Mouse (Mus musculus) intestine, embryonic 14.5 days (tissue): ENCODE measurements around the gene Mepce. TPM values are rescaled to one million over a fixed set of nuclear protein-coding genes. Genes with fewer than 3 reads are reported as not detected.
A peak's percentile ranks its signal among the peaks of the same experiment; 100 is the strongest.

Source experiments
- ATAC-seq: fragments of 200-750 bp; cut with Nextera tagmentation; replicated peaks from 2 replicates; pipeline ENCODE4 v1.8.0; 2017; ENCODE audit warnings: low read depth, moderate number of reproducible peaks, moderate TSS enrichment, moderate library complexity; ENCODE audit not compliant: low FRiP score, low TSS enrichment
- DNase-seq: peaks from one replicate; pipeline ENCODE4 v3.0.0-alpha.2; 2018; ENCODE audit warnings: low spot score
- H3K27ac ChIP-seq: fragments of 300-500 bp; sonication (generic); 2 replicates; pipeline ENCODE4 v1.5.1; 2014; ENCODE audit warnings: low read depth, mild to moderate bottlenecking, control low read depth
- H3K27me3 ChIP-seq: fragments of 300-500 bp; sonication (generic); replicated peaks from 2 replicates; pipeline ENCODE4 v1.6.1; 2014; ENCODE audit warnings: low read length, control low read depth; ENCODE audit not compliant: control insufficient read depth, insufficient read depth
- H3K36me3 ChIP-seq: fragments of 300-500 bp; sonication (generic); 2 replicates; pipeline ENCODE4 v1.6.1; 2014; ENCODE audit warnings: low read length, control low read depth; ENCODE audit not compliant: control insufficient read depth, insufficient read depth
- H3K4me1 ChIP-seq: fragments of 300-500 bp; sonication (generic); replicated peaks from 2 replicates; pipeline ENCODE4 v1.6.1; 2014; ENCODE audit warnings: low read length, control low read depth, mixed read lengths; ENCODE audit not compliant: control insufficient read depth, insufficient read depth
- H3K4me2 ChIP-seq: fragments of 300-500 bp; sonication (generic); 2 replicates; pipeline ENCODE4 v1.6.1; 2014; ENCODE audit warnings: low read length
- H3K4me3 ChIP-seq: fragments of 300-500 bp; sonication (generic); 2 replicates; pipeline ENCODE4 v1.5.1; 2014; ENCODE audit warnings: low read depth, low read length, control low read depth, mixed read lengths
- H3K9ac ChIP-seq: fragments of 300-500 bp; sonication (generic); 2 replicates; pipeline ENCODE4 v1.6.1; 2014; ENCODE audit warnings: mild to moderate bottlenecking, low read length
- H3K9me3 ChIP-seq: fragments of 300-500 bp; sonication (generic); 2 replicates; pipeline ENCODE4 v1.6.1; 2016; ENCODE audit warnings: low read length, control low read depth; ENCODE audit not compliant: control insufficient read depth
- WGBS: fragments of 180-500 bp; shearing (Covaris S2); extraction: QIAGEN DNeasy Blood & Tissue Kit; methylation state at CpG from one replicate; pipeline ENCODE4 v1.1.7; 2014; 5-methylcytosine and 5-hydroxymethylcytosine counted together
- polyA plus RNA-seq: library from polyadenylated mRNA; unstranded; fragments of >200 nt; fragmentation: Nextera tagmentation; extraction: Ambion mirVana; gene quantifications from 2 replicates; pipeline ENCODE4 v1.2.1, GENCODE M21; 2014

The Mepce gene
- polyA plus RNA-seq, 1 experiment from 2014 or later = 12.1 TPM

DNA sequence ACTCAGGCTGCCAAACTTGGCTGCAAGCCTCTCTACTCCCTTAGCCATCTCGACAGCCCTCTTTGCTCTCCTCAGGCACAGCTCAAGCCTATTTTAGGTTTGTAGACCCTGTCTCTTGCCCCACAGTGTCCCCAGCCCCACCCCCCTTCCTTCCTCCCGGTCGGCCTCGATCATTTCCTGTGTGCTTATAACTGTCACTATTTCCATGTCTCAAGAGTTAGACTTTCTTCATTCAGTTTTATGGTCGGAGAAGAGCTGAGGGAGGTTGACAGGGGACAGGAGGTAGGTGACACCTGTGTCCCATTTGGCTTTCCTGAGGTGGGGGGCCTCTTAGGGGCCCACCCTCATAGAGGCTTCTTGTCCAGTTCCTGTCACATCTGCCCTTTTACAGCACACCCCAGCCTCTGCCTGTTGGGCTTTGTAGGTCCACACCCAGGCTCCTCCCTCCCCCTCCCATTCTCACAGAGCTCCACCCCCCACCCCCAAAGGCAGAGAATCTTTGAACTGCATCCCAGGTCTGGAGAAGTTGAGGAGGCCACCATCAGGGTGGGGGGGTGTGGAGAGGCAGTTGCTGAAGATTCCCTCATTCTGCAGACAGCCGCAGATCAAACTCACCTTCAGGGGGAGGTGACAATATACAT is 38.1 kb downstream of the Mepce start:
- ATAC-seq (no peak), DNase-seq (no peak)
- Histone ChIP-seq H3K27me3 (no peaks in the 10 kb centered on the region), H3K4me1 (peaks cover 22% of the 10 kb centered on the region), H3K36me3 (peaks cover 35% of the 10 kb centered on the region), H3K4me3 (peak overlapping the region; percentile 8; the same call in 1 of the 2 replicates), H3K9ac (no peak overlapping the region), H3K4me2 (peak overlapping the region; percentile 97), H3K9me3 (no peaks in the 10 kb centered on the region), H3K27ac (peak overlapping the region; percentile 45; the same call in 1 of the 2 replicates)
- WGBS = 41% methylated on average over 6 of the region's 6 CpGs

DNA sequence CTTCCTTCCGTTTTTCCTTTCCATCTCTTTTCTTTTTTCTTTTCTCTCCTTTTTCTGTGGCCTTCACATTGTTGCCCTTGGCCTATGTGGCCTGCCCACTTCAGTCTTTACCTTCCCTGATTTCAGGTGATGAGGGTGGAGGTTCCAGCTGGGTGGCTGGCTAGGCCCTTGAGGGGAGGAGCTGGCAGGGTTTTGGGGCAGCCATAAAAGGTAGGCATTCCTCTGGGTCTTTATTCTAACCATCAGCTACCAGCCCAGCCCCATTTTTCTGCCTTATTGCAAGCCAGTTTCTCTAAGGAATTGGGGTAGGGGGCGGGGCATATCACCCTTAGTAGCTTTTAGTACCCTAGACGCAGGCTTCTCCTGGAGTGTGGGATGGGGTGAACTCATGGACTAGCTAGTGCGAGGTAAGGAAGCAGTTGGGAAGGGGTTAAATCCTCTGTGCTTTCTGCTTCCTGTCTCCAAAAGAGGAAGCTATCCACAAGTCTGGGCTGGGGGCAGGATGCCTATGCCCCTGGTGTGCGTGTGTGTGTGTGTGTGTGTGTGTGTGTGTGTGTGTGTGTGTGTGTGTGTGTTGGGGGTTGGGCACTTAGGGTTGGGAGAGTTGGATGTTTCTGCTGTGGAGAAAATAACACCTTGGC is 39.2 kb downstream of the Mepce start:
- ATAC-seq (no peak), DNase-seq (no peak)
- peak overlapping the region; percentile 97 for H3K4me2 ChIP-seq
- no peaks in the 10 kb centered on the region for H3K27me3 ChIP-seq
- H3K9me3 ChIP-seq = no peaks in the 10 kb centered on the region
- H3K27ac ChIP-seq = peak overlapping the region; percentile 45; the same call in 1 of the 2 replicates
- H3K4me3 ChIP-seq = peak overlapping the region; percentile 88
- 31% methylated on average over 5 of the region's 5 CpGs for WGBS
- H3K9ac ChIP-seq = peak overlapping the region; percentile 11; the same call in 1 of the 2 replicates
- peaks cover 22% of the 10 kb centered on the region for H3K4me1 ChIP-seq
- H3K36me3 ChIP-seq = peaks cover 25% of the 10 kb centered on the region

DNA sequence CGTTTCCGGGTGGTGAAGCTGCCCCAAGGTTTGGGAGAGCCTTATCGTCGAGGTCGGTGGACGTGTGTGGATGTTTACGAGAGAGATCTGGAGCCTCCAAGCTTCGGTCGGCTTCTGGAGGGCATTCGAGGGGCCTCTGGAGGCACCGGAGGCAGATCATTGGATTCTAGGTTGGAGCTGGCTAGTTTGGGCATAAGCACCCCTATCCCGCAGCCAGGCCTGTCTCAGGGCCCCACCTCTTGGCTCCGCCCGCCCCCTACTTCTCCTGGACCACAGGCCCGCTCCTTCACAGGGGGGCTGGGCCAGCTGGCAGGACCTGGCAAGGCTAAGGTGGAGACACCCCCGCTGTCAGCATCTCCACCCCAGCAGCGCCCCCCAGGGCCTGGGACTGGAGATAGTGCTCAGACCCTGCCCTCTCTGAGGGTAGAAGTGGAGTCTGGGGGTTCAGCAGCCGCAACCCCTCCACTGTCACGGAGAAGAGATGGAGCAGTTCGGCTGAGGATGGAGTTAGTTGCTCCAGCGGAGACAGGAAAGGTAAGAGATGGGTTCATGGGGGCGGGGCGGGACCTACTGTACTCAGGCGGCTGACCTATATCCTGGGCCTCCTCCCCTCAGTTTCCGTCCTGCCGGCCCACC is 40.0 kb downstream of the Mepce start:
- Histone ChIP-seq H3K9ac (peak overlapping the region; percentile 77), H3K4me2 (peak overlapping the region; percentile 97), H3K9me3 (no peaks in the 10 kb centered on the region), H3K27me3 (no peaks in the 10 kb centered on the region), H3K36me3 (peaks cover 19% of the 10 kb centered on the region), H3K4me3 (peak overlapping the region; percentile 88), H3K4me1 (peaks cover 22% of the 10 kb centered on the region), H3K27ac (peak overlapping the region; percentile 93)
- WGBS = 3% methylated on average over 26 of the region's 26 CpGs
- peak; percentile 70 for DNase-seq
- no peak for ATAC-seq

DNA sequence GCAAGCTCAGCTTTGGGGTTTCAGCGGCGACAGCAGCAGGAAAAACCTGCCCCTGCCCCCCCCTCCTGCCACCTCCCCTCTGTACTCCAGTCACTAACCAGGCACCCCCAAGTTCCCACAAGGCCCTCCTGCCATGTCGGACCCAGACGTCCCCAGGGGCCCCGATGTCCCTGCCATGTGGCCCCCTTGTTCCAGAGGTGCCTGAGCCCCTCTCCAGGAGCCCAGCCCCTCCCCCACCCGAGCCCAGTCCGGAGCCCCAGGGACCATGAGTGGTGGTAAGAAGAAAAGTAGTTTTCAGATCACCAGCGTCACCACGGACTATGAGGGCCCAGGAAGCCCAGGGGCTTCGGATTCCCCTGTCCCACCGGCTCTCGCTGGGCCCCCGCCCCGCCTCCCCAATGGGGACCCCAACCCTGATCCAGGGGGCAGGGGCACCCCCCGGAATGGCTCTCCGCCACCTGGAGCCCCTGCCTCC is 40.6 kb downstream of the Mepce start:
- WGBS = under 1% methylated on average over 16 of the region's 16 CpGs
- ATAC-seq (no peak), DNase-seq (no peak)
- Histone ChIP-seq H3K36me3 (peaks cover 14% of the 10 kb centered on the region), H3K9ac (peak overlapping the region; percentile 77), H3K4me1 (peaks cover 23% of the 10 kb centered on the region), H3K27me3 (no peaks in the 10 kb centered on the region), H3K9me3 (no peaks in the 10 kb centered on the region), H3K27ac (peak overlapping the region; percentile 93), H3K4me2 (peak overlapping the region; percentile 97), H3K4me3 (peak overlapping the region; percentile 88)

DNA sequence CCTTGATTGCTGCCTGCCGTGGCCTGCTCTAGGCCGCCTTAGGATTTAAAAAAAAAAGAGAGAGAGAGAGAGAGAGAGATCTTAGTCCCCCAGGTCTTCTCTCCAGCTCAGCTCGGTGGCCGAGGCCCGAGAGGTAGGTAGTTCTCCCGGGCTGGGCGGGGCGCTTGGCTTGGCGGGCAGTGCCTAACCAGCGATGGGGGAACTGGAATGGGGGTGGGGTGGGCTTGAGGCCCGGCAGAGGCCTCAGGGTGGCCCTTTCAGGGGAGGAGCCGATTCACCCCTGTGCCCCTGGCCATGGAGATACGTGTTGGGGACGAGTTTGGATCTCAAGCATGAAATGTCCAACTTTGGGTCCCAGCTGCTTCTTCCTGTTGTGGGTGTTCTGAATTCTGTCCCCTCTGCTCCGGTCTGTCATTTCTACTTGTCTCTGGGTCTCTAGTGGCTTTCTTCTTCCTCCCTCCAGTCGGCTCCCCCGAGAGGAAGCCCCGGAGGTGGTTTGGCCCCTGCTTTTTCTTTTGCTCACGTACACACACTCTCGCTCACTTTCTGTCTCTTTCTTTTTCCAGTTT is 41.1 kb downstream of the Mepce start:
- Histone ChIP-seq H3K36me3 (peaks cover 9% of the 10 kb centered on the region), H3K9me3 (no peaks in the 10 kb centered on the region), H3K27ac (peak overlapping the region; percentile 93), H3K4me2 (peak overlapping the region; percentile 97), H3K4me1 (peaks cover 27% of the 10 kb centered on the region), H3K9ac (peak overlapping the region; percentile 77), H3K4me3 (peak overlapping the region; percentile 88), H3K27me3 (no peaks in the 10 kb centered on the region)
- ATAC-seq (peak; percentile 38), DNase-seq (no peak)
- 0% methylated on average over 20 of the region's 20 CpGs for WGBS

DNA sequence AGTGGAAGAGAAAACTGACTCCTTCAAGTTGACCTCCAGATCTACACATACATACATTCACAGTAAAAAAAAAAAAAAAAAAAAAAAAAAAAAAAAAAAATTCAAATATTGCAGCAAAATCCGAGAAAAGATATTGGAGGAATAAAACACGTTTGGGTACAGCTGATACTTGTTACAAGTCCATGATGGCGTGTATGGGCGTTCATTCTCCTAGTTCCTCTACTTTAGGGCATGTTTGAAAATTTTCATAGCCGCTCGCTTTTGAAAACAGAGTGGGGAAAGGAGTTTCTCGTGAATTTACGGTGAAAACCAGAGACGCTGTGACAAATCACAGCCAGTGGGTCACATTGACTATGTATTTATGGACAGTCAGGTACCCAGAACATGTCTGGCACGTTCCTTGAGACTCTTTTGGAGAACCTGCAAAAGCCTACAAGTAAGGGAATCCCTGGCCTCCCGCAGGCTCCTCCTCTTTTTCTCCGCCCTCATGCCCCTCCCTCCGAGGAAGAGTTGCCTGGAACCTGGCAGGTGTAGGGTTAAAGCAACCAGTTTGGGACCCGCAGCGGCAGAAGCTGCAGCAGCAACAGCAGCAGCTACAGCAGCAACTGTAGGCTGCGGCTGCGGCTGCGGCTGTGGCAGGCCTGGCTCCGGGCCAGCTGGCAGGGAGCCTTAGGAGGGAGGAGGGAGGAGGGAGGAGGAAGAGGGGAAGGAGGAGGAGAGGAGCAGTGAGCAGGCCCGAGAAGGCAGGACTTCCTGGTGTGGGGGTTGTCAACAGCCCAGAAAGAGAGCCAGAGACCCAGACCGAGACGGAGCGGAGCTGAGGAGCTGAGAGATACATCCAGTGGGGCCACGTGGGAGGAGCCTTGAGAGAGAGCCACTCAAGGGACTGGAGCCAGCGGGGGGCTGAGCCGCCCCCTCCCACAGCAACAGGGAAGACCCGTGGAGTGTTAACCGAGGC is 42.0 kb downstream of the Mepce start, which contains the start of gene Tsc22d4:
Gene Tsc22d4 (plus strand): TSS at position 517 of the 958 bp plus-strand sequence.
- Histone ChIP-seq H3K4me2 (peak within 1 kb of the TSS; percentile 97), H3K27me3 (no peaks in the 10 kb centered on the region), H3K4me1 (peaks cover 27% of the 10 kb centered on the region), H3K36me3 (0 out of 2 replicates have a peak, but pooled peaks cover 4% of the 10 kb centered on the region), H3K27ac (peak within 1 kb of the TSS; percentile 93), H3K9ac (peak within 1 kb of the TSS; percentile 77), H3K4me3 (peak within 1 kb of the TSS; percentile 88), H3K9me3 (no peaks in the 10 kb centered on the region)
- WGBS = 3% methylated on average over 28 of the region's 28 CpGs
- DNase-seq (peak; percentile 99), ATAC-seq (peak; percentile 89)

DNA sequence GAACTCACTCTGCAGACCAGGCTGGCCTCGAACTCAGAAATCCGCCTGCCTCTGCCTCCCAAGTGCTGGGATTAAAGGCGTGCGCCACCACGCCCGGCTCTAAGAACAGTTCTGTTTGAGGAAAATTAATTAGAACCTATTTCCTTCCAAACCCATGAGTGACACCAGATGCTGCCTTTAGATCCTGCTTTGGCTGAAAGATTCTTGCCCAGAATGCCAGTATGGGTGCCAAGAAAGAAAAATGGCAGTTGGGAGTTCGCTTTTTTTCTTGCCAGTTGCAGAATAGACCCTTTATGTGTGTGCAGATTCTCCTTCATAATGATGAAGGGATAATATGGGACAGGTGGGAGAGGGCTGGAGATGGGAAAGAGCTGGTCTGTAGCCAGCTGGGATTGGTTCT is 43.3 kb downstream of the Mepce start:
- Histone ChIP-seq H3K27ac (no peak overlapping the region), H3K36me3 (no peaks in the 10 kb centered on the region), H3K9ac (no peak overlapping the region), H3K4me1 (peaks cover 27% of the 10 kb centered on the region), H3K9me3 (no peaks in the 10 kb centered on the region), H3K27me3 (no peaks in the 10 kb centered on the region), H3K4me3 (no peak overlapping the region), H3K4me2 (no peak overlapping the region)
- WGBS = 91% methylated on average over 7 of the region's 7 CpGs
- ATAC-seq = no peak
- no peak for DNase-seq
